Mouse (Mus musculus): ENCODE data around the gene Tmem207.

DNA sequence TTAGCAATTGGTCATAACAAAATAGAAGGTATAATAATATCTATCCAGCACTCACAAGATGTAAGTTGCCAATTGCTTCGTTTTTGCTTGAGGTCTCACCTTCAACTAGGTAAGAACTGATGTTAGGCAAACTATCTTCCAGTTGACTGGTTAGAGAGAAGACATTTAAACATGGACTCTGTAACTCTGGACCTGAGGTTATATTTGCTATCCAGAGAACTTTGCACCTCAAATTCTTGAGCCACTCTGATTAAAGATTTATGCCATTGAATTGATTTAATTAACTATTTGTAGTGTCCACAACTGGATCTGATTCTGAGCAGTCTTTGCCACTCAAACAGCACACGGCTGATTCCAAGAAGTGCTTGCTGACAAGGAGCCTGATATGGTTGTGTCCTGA is 36.2 kb upstream of the Tmem207 start:
- no peak for TF ChIP-seq POLR2A (IDR thresholded peaks at IDR 0.05; ENCODE audit: insufficient read depth, low read length)
- TF ChIP-seq EP300 (IDR thresholded peaks at IDR 0.05; ENCODE audit: insufficient read depth, low read depth, low read length): no peak

Measured in ES-Bruce4 (cell line).